Mouse (Mus musculus) adrenal gland, adult (tissue): ENCODE measurements at regions not wholly inside any gene's neighbourhood (a gene's known extent, or its start where the extent isn't known, plus 50 kb on each side); places are given as distances from the start of the nearest gene placed in this dataset.

Source experiments
- DNase-seq, 2 experiments: peaks; one replicate each; pipeline ENCODE4 v3.0.0; 2022 to 2023; ENCODE audit warnings: low spot score in 1 of 2; ENCODE audit not compliant: inconsistent age in 2 of 2

- DNase-seq = no peak
Observed at GRCm38 (mm10) chr3:134082461-134082860, 153.8 kb upstream of the Cxxc4 start.

- DNase-seq = peak; percentile 44 to 75
Observed at GRCm38 (mm10) chr3:134099471-134100125, 136.7 kb upstream of the Cxxc4 start.

GRCm38 (mm10) chr3:134102151-134102738 is 134.0 kb upstream of the Cxxc4 start:
- no peak for DNase-seq

- no peak for DNase-seq
Observed at GRCm38 (mm10) chr3:134104625-134105024, 131.7 kb upstream of the Cxxc4 start.

GRCm38 (mm10) chr3:134105112-134105511 is 131.2 kb upstream of the Cxxc4 start:
- DNase-seq = peak; percentile 71 to 84

- peak in 1 of 2 experiments; percentile 47 for DNase-seq
Observed at GRCm38 (mm10) chr3:134105567-134105966, 130.7 kb upstream of the Cxxc4 start.

GRCm38 (mm10) chr3:134114501-134114900 is 121.8 kb upstream of the Cxxc4 start:
- DNase-seq = no peak

GRCm38 (mm10) chr3:134115007-134115406 is 121.3 kb upstream of the Cxxc4 start:
- DNase-seq = no peak

GRCm38 (mm10) chr3:134118898-134119297 is 117.4 kb upstream of the Cxxc4 start:
- peak in 1 of 2 experiments; percentile 24 for DNase-seq

- no peak for DNase-seq
Observed at GRCm38 (mm10) chr3:134124982-134125381, 111.3 kb upstream of the Cxxc4 start.

GRCm38 (mm10) chr3:134130412-134130811 is 105.9 kb upstream of the Cxxc4 start:
- DNase-seq = peak in 1 of 2 experiments; percentile 14

- peak; percentile 21 to 67 for DNase-seq
Observed at GRCm38 (mm10) chr3:134145251-134145650, 91.0 kb upstream of the Cxxc4 start.

GRCm38 (mm10) chr3:134145935-134146334 is 90.3 kb upstream of the Cxxc4 start:
- DNase-seq = peak in 1 of 2 experiments; percentile 23

- DNase-seq = peak; percentile 69 to 87
Observed at GRCm38 (mm10) chr3:134146373-134147224, 89.7 kb upstream of the Cxxc4 start.

- DNase-seq = no peak
Observed at GRCm38 (mm10) chr3:134162288-134162687, 74.0 kb upstream of the Cxxc4 start.

- no peak for DNase-seq
Observed at GRCm38 (mm10) chr3:134169922-134170321, 66.4 kb upstream of the Cxxc4 start.

- DNase-seq = no peak
Observed at GRCm38 (mm10) chr3:134172357-134172756, 63.9 kb upstream of the Cxxc4 start.

GRCm38 (mm10) chr3:134178491-134179054 is 57.7 kb upstream of the Cxxc4 start:
- no peak for DNase-seq

GRCm38 (mm10) chr3:134184042-134184441 is 52.2 kb upstream of the Cxxc4 start:
- no peak for DNase-seq
